Mouse (Mus musculus) neural tube, embryonic 12.5 days (tissue): ENCODE data around the gene Olfr1124. TPM values are rescaled to one million over a fixed set of nuclear protein-coding genes. Genes with fewer than 3 reads are reported as not detected.

ENCODE experiments used
- polyA plus RNA-seq: library from polyadenylated mRNA; unstranded; fragments of >200 nt; fragmentation: Nextera tagmentation; extraction: Ambion mirVana; gene quantifications from 2 replicates; pipeline ENCODE4 v1.2.1, GENCODE M21; 2016

Gene Olfr1124
- polyA plus RNA-seq, 1 experiment from 2014 or later: 0.13 TPM

Other genes starting within 250 kb of the Olfr1124 start
- gene Olfr1112, start 242.5 kb upstream of the Olfr1124 start, polyA plus RNA-seq: not detected in 2 replicates
- not detected in 2 replicates for gene Olfr1113, start 221.3 kb upstream of the Olfr1124 start, polyA plus RNA-seq
- not detected in 2 replicates for gene Olfr1115, start 182.3 kb upstream of the Olfr1124 start, polyA plus RNA-seq
- gene Olfr1116, start 162.7 kb upstream of the Olfr1124 start, polyA plus RNA-seq: not detected in 2 replicates
- gene Olfr1118, start 122.7 kb upstream of the Olfr1124 start, polyA plus RNA-seq: not detected in 2 replicates
- gene Olfr1120, start 75.5 kb upstream of the Olfr1124 start, polyA plus RNA-seq: not detected in 2 replicates
- not detected in 2 replicates for gene Olfr1121, start 60.4 kb upstream of the Olfr1124 start, polyA plus RNA-seq
- gene Olfr1122, start 44.4 kb upstream of the Olfr1124 start, polyA plus RNA-seq: not detected in 2 replicates
- not detected in 2 replicates for gene Olfr1123, start 13.6 kb upstream of the Olfr1124 start, polyA plus RNA-seq
- not detected in 2 replicates for gene Olfr1126, start 23.7 kb downstream of the Olfr1124 start, polyA plus RNA-seq
- gene Pramel7, start 66.8 kb downstream of the Olfr1124 start, polyA plus RNA-seq: not detected in 2 replicates
- gene Pramel6, start 76.3 kb downstream of the Olfr1124 start, polyA plus RNA-seq: not detected in 2 replicates
- gene Olfr153, start 101.5 kb downstream of the Olfr1124 start, polyA plus RNA-seq: not detected in 2 replicates
- not detected in 2 replicates for gene Olfr1128, start 115.3 kb downstream of the Olfr1124 start, polyA plus RNA-seq
- not detected in 2 replicates for gene Olfr1129, start 143.6 kb downstream of the Olfr1124 start, polyA plus RNA-seq
- gene Olfr1130, start 175.9 kb downstream of the Olfr1124 start, polyA plus RNA-seq: not detected in 2 replicates
- gene Olfr1131, start 196.8 kb downstream of the Olfr1124 start, polyA plus RNA-seq: not detected in 2 replicates
- not detected in 2 replicates for gene Olfr1132, start 207.3 kb downstream of the Olfr1124 start, polyA plus RNA-seq
- not detected in 2 replicates for gene Olfr1133, start 217.1 kb downstream of the Olfr1124 start, polyA plus RNA-seq
- not detected in 2 replicates for gene Olfr1134, start 228.2 kb downstream of the Olfr1124 start, polyA plus RNA-seq
- gene Olfr1135, start 243.4 kb downstream of the Olfr1124 start, polyA plus RNA-seq: not detected in 2 replicates